17 mouse cellular contexts compared by ENCODE assay signal in genomic region chr4:101185216-101185615, GRCm38 (mm10).
DNase-seq lines count a peak whose midpoint lies in the region; TF ChIP-seq lines count a peak whose summit lies in the region.
"Had no signal": no experiment of that assay in that cellular context is flagged by ENCODE, and none has a peak within 500 bp of the region (broad histone marks: within the 10 kb centered on the region; RNA-seq: fewer than 3 reads in every experiment).

No protein-coding gene starts in this region.

- no peak overlapping the region for H3K4me3 ChIP-seq in thymus, adult 2 months (ENCODE audit: control insufficient read depth, insufficient read depth, low read length)
- no peak overlapping the region for H3K4me3 ChIP-seq in small intestine, adult 2 months (ENCODE audit: low read depth, low read length)
- no peak overlapping the region for H3K4me3 ChIP-seq in left cerebral cortex, adult 2 months
- H3K4me3 ChIP-seq in limb, embryonic 10.5 days = no peak overlapping the region
- H3K4me3 ChIP-seq: forebrain, embryonic 10.5 days; heart, embryonic 15.5 days; hindbrain, embryonic 15.5 days; lung, embryonic 15.5 days had no signal

- DNase-seq in kidney, adult 9 months = peak; percentile 36
- no peak for DNase-seq in kidney, adult 11 months
- no peak for DNase-seq in thymus, adult 2 months
- no peak for DNase-seq in thymus, postnatal 4 days
- peak; percentile 45 for DNase-seq in kidney, postnatal 14 days
- DNase-seq in left cerebral cortex, adult 2 months (ENCODE audit: extremely low spot score in 1 of 2, low spot score in 2 of 2) = no peak
- no peak for DNase-seq in limb, embryonic 10.5 days (ENCODE audit: low spot score)
- DNase-seq: adrenal gland, postnatal 14 days; cerebellum, adult 2 months; left cerebral cortex, postnatal 4 days had no signal

- H3K36me3 ChIP-seq in thymus, adult 2 months (ENCODE audit: control insufficient read depth, insufficient read depth, low read length) = peaks cover 39% of the 10 kb centered on the region
- peaks cover 48% of the 10 kb centered on the region for H3K36me3 ChIP-seq in small intestine, adult 2 months (ENCODE audit: control insufficient read depth, insufficient read depth, low read length)
- H3K36me3 ChIP-seq in limb, embryonic 10.5 days = peaks cover 26% of the 10 kb centered on the region

- H3K27me3 ChIP-seq in thymus, adult 2 months (ENCODE audit: control insufficient read depth, insufficient read depth, low read length) = no peaks in the 10 kb centered on the region
- no peaks in the 10 kb centered on the region for H3K27me3 ChIP-seq in small intestine, adult 2 months (ENCODE audit: control insufficient read depth, insufficient read depth, low read length)
- no peaks in the 10 kb centered on the region for H3K27me3 ChIP-seq in limb, embryonic 10.5 days (ENCODE audit: low read depth, poor library complexity, severe bottlenecking)
- H3K27me3 ChIP-seq: CH12.LX; heart, embryonic 15.5 days; hindbrain, embryonic 15.5 days; lung, embryonic 15.5 days; Patski had no signal

- no peak for TF ChIP-seq CTCF in thymus, adult 2 months (IDR thresholded peaks at IDR 0.05; ENCODE audit: borderline replicate concordance, control insufficient read depth, extremely low read depth, insufficient read depth, low read length, poor library complexity)
- no peak for TF ChIP-seq CTCF in small intestine, adult 2 months (IDR thresholded peaks at IDR 0.05; ENCODE audit: extremely low read depth, insufficient read length, insufficient replicate concordance, low read depth, low read length)
- TF ChIP-seq CTCF in left cerebral cortex, adult 2 months (IDR thresholded peaks at IDR 0.05) = no peak

- no peaks in the 10 kb centered on the region for H3K9me3 ChIP-seq in limb, embryonic 10.5 days (replicated peaks)
- H3K9me3 ChIP-seq: forebrain, embryonic 10.5 days; heart, embryonic 15.5 days; hindbrain, embryonic 15.5 days; lung, embryonic 15.5 days had no signal

- peaks cover 55% of the 10 kb centered on the region for H3K4me1 ChIP-seq in thymus, adult 2 months (replicated peaks; ENCODE audit: control insufficient read depth, insufficient read depth, low read length)
- peaks cover 3% of the 10 kb centered on the region for H3K4me1 ChIP-seq in small intestine, adult 2 months (ENCODE audit: control insufficient read depth, insufficient read depth, insufficient read length, low read length)
- H3K4me1 ChIP-seq in limb, embryonic 10.5 days = peaks cover 7% of the 10 kb centered on the region; the same call in 1 of the 2 replicates
- H3K4me1 ChIP-seq: hindbrain, embryonic 15.5 days had no signal

- intact Hi-C loops in left cerebral cortex, adult 2 months (cut with DNase I) = no loop called here

- TF ChIP-seq POLR2A in thymus, adult 2 months (IDR thresholded peaks at IDR 0.05; ENCODE audit: control insufficient read depth, extremely low read depth, insufficient read depth, low read length, poor library complexity) = no peak
- no peak for TF ChIP-seq POLR2A in small intestine, adult 2 months (IDR thresholded peaks at IDR 0.05; ENCODE audit: low read depth, low read length)

- WGBS in thymus, adult 2 months = 14% methylated on average over 3 of the region's 3 CpGs
- WGBS in small intestine, adult 2 months = 70% methylated on average over 3 of the region's 3 CpGs
- WGBS in limb, embryonic 10.5 days = 71% methylated on average over 3 of the region's 3 CpGs

- peak overlapping the region; percentile 99 for H3K27ac ChIP-seq in thymus, adult 2 months (ENCODE audit: control insufficient read depth, insufficient read depth, low read length)
- peak overlapping the region; percentile 38 for H3K27ac ChIP-seq in small intestine, adult 2 months (ENCODE audit: insufficient read depth, low read depth, low read length)
- H3K27ac ChIP-seq in left cerebral cortex, adult 2 months = no peak overlapping the region
- no peak overlapping the region for H3K27ac ChIP-seq in limb, embryonic 10.5 days
- H3K27ac ChIP-seq: forebrain, embryonic 10.5 days; heart, embryonic 15.5 days; hindbrain, embryonic 15.5 days; lung, embryonic 15.5 days had no signal

Comparison
In these comparisons a context has a peak if more than half of its experiments do, and no peak if none do; other contexts are left out.
1. DNase-seq: peak in kidney, adult 9 months (single experiment) and kidney, postnatal 14 days (single experiment); none in kidney, adult 11 months (single experiment), thymus, adult 2 months (single experiment), thymus, postnatal 4 days (single experiment), left cerebral cortex, adult 2 months (0 of 2) and limb, embryonic 10.5 days (single experiment).
2. H3K27ac ChIP-seq: peak in thymus, adult 2 months (single experiment) and small intestine, adult 2 months (single experiment); none in left cerebral cortex, adult 2 months (single experiment) and limb, embryonic 10.5 days (single experiment).